Mouse (Mus musculus): Measurements from ENCODE around the gene Cdpf1. TPM values are rescaled to one million over a fixed set of nuclear protein-coding genes. Genes with fewer than 3 reads are reported as not detected.
A peak's percentile ranks its signal among the peaks of the same experiment; 100 is the strongest.

Gene Cdpf1
- 18.9 and 26.3 TPM in 2 replicates for polyA plus RNA-seq (2015; fragmentation: Nextera tagmentation; extraction: Ambion mirVana)

GRCm38 (mm10) chr15:85811535-85812277 is at the start of gene Cdpf1:
Cdpf1 (minus strand) TSS chr15:85811697.
- peak; percentile 94 for ATAC-seq
- peak within 1 kb of the TSS; percentile 86 for H3K9ac ChIP-seq (ENCODE audit: low read depth, low read length)
- peak within 1 kb of the TSS; percentile 93 for H3K27ac ChIP-seq (ENCODE audit: low read length)
- H3K36me3 ChIP-seq (ENCODE audit: control insufficient read depth, insufficient read depth, low read length) = no peaks in the 10 kb centered on the region
- peaks cover 9% of the 10 kb centered on the region for H3K4me1 ChIP-seq (ENCODE audit: control insufficient read depth, insufficient read depth, low read length)
- H3K4me3 ChIP-seq (ENCODE audit: low read depth, low read length) = peak within 1 kb of the TSS; percentile 80
- H3K9me3 ChIP-seq (replicated peaks; ENCODE audit: control insufficient read depth, low read length, poor library complexity, severe bottlenecking) = no peaks in the 10 kb centered on the region
- WGBS = 2% methylated on average over 32 of the region's 36 CpGs
- peak within 1 kb of the TSS; percentile 88 for H3K4me2 ChIP-seq (ENCODE audit: low read length)
- no peaks in the 10 kb centered on the region for H3K27me3 ChIP-seq (ENCODE audit: control insufficient read depth, insufficient read depth, low read depth, low read length)

DNA sequence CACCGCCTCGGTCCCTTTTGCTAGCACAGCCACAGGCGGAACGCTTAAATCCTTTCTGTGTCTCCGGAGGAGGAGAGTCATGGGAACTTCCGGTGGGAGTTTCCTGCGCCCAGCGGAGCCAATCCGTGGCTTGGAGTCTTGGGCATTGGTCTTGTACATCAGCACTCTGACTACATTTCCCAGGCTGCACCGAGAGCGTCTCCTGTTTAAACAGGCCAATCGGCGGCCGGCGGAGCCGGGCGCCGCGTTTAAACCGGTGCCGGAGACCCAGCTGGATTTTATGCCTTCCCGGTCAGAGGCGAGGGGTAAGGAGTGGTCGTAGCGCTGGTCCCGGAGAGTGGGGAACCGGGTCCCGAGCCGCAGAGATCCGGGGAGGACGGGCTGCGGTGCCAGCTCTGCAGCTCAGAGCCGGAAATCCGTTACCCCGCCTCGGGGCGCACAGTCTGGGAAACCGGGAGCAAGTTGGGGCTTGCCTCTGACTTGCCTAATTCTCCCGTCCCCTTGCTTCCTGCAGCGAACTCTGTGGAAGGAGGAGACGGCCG is 48.1 kb upstream of the Cdpf1 start, which contains the start of gene Gtse1:
Gene Gtse1, plus strand, starts transcription at position 256 of the 542 bp plus-strand sequence.
- Histone ChIP-seq H3K27ac (ENCODE audit: low read length) (peak within 1 kb of the TSS; percentile 85), H3K4me1 (ENCODE audit: control insufficient read depth, insufficient read depth, low read length) (peaks cover 14% of the 10 kb centered on the region), H3K9me3 (replicated peaks; ENCODE audit: control insufficient read depth, low read length, poor library complexity, severe bottlenecking) (no peaks in the 10 kb centered on the region), H3K9ac (ENCODE audit: low read depth, low read length) (peak within 1 kb of the TSS; percentile 72), H3K4me2 (ENCODE audit: low read length) (peak within 1 kb of the TSS; percentile 81), H3K27me3 (ENCODE audit: control insufficient read depth, insufficient read depth, low read depth, low read length) (no peaks in the 10 kb centered on the region), H3K4me3 (ENCODE audit: low read depth, low read length) (peak within 1 kb of the TSS; percentile 67), H3K36me3 (ENCODE audit: control insufficient read depth, insufficient read depth, low read length) (no peaks in the 10 kb centered on the region)
- ATAC-seq = peak; percentile 99
- WGBS = under 1% methylated on average over 42 of the region's 42 CpGs

- no peaks in the 10 kb centered on the region for H3K27me3 ChIP-seq (ENCODE audit: control insufficient read depth, insufficient read depth, low read depth, low read length)
- peak overlapping the region; percentile 85 for H3K27ac ChIP-seq (ENCODE audit: low read length)
- 9% methylated on average over 15 of the region's 15 CpGs for WGBS
- H3K4me1 ChIP-seq (ENCODE audit: control insufficient read depth, insufficient read depth, low read length) = peaks cover 14% of the 10 kb centered on the region
- H3K4me2 ChIP-seq (ENCODE audit: low read length) = peak overlapping the region; percentile 69
- H3K9me3 ChIP-seq (replicated peaks; ENCODE audit: control insufficient read depth, low read length, poor library complexity, severe bottlenecking) = no peaks in the 10 kb centered on the region
- peak overlapping the region; percentile 72 for H3K9ac ChIP-seq (ENCODE audit: low read depth, low read length)
- H3K36me3 ChIP-seq (ENCODE audit: control insufficient read depth, insufficient read depth, low read length) = no peaks in the 10 kb centered on the region
- peak overlapping the region; percentile 67 for H3K4me3 ChIP-seq (ENCODE audit: low read depth, low read length)
- peak; percentile 15; the same call in 1 of the 2 replicates for ATAC-seq
Observed at GRCm38 (mm10) chr15:85858980-85859489, 47.5 kb upstream of the Cdpf1 start.

GRCm38 (mm10) chr15:85851656-85852392 is 40.3 kb upstream of the Cdpf1 start:
- H3K9me3 ChIP-seq (replicated peaks; ENCODE audit: control insufficient read depth, low read length, poor library complexity, severe bottlenecking) = no peaks in the 10 kb centered on the region
- H3K27me3 ChIP-seq (ENCODE audit: control insufficient read depth, insufficient read depth, low read depth, low read length) = no peaks in the 10 kb centered on the region
- peaks cover 6% of the 10 kb centered on the region; the same call in 1 of the 2 replicates for H3K36me3 ChIP-seq (ENCODE audit: control insufficient read depth, insufficient read depth, low read length)
- no peak overlapping the region for H3K9ac ChIP-seq (ENCODE audit: low read depth, low read length)
- no peak overlapping the region for H3K4me2 ChIP-seq (ENCODE audit: low read length)
- H3K4me3 ChIP-seq (ENCODE audit: low read depth, low read length) = no peak overlapping the region
- H3K4me1 ChIP-seq (ENCODE audit: control insufficient read depth, insufficient read depth, low read length) = no peaks in the 10 kb centered on the region
- WGBS = 83% methylated on average over 12 of the region's 12 CpGs
- ATAC-seq = no peak
- H3K27ac ChIP-seq (ENCODE audit: low read length) = no peak overlapping the region

DNA sequence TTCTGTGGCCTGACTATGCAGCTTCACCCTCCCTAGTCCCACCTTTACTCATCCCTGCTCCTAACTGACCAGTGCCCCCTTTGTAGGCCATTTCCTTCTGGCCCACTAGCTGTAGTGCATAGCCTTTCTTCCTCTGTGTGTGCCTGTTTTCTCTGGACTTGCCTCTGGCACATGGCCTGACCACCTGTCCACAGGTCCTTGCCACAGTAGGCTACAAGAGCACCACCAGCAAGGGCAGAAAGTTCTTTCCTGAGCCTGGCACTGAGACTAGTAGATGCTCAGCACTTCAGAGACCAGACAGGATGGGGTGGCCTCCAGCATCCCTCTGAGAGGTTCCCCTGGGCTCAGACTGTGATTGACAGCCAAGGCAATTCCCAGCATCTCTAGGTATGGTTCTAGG is 33.6 kb upstream of the Cdpf1 start:
- no peak overlapping the region; the same call in 1 of the 2 replicates for H3K9ac ChIP-seq (ENCODE audit: low read depth, low read length)
- H3K36me3 ChIP-seq (ENCODE audit: control insufficient read depth, insufficient read depth, low read length) = peaks cover 2% of the 10 kb centered on the region; the same call in 1 of the 2 replicates
- no peaks in the 10 kb centered on the region for H3K27me3 ChIP-seq (ENCODE audit: control insufficient read depth, insufficient read depth, low read depth, low read length)
- H3K4me2 ChIP-seq (ENCODE audit: low read length) = no peak overlapping the region
- no peak overlapping the region for H3K27ac ChIP-seq (ENCODE audit: low read length)
- no peaks in the 10 kb centered on the region for H3K9me3 ChIP-seq (replicated peaks; ENCODE audit: control insufficient read depth, low read length, poor library complexity, severe bottlenecking)
- H3K4me3 ChIP-seq (ENCODE audit: low read depth, low read length) = no peak overlapping the region
- no peaks in the 10 kb centered on the region for H3K4me1 ChIP-seq (ENCODE audit: control insufficient read depth, insufficient read depth, low read length)
- no peak for ATAC-seq

GRCm38 (mm10) chr15:85841796-85842360 is 30.4 kb upstream of the Cdpf1 start:
- Histone ChIP-seq H3K9me3 (replicated peaks; ENCODE audit: control insufficient read depth, low read length, poor library complexity, severe bottlenecking) (no peaks in the 10 kb centered on the region), H3K4me2 (ENCODE audit: low read length) (no peak overlapping the region), H3K4me1 (ENCODE audit: control insufficient read depth, insufficient read depth, low read length) (no peaks in the 10 kb centered on the region), H3K27me3 (ENCODE audit: control insufficient read depth, insufficient read depth, low read depth, low read length) (no peaks in the 10 kb centered on the region), H3K9ac (ENCODE audit: low read depth, low read length) (no peak overlapping the region), H3K4me3 (ENCODE audit: low read depth, low read length) (no peak overlapping the region), H3K27ac (ENCODE audit: low read length) (no peak overlapping the region), H3K36me3 (ENCODE audit: control insufficient read depth, insufficient read depth, low read length) (no peaks in the 10 kb centered on the region)
- no peak for ATAC-seq
- 86% methylated on average over 5 of the region's 5 CpGs for WGBS

DNA sequence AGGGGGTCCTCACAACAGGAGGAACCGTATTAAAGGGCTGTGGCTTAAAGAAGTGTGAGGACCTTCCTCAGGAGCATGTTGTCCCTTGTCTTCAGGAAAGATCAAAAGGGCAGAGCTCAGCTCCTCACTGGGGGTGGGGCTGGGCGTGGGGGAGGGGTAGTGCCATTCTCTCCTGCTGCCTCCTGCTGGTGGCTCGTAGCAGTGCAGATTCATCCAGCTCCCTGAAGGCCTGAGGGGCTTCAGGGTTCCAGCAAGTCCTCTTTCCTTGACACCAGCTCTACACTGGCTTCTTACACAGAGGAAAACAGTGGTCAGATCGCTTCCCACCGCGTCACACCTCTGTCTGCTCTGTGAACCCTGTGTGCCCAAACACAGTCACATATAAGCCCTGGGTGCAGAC is 29.5 kb upstream of the Cdpf1 start:
- Histone ChIP-seq H3K4me3 (ENCODE audit: low read depth, low read length) (no peak overlapping the region), H3K4me1 (ENCODE audit: control insufficient read depth, insufficient read depth, low read length) (no peaks in the 10 kb centered on the region), H3K4me2 (ENCODE audit: low read length) (no peak overlapping the region), H3K36me3 (ENCODE audit: control insufficient read depth, insufficient read depth, low read length) (peaks cover 2% of the 10 kb centered on the region; the same call in 1 of the 2 replicates), H3K27me3 (ENCODE audit: control insufficient read depth, insufficient read depth, low read depth, low read length) (no peaks in the 10 kb centered on the region), H3K27ac (ENCODE audit: low read length) (no peak overlapping the region), H3K9me3 (replicated peaks; ENCODE audit: control insufficient read depth, low read length, poor library complexity, severe bottlenecking) (no peaks in the 10 kb centered on the region), H3K9ac (ENCODE audit: low read depth, low read length) (no peak overlapping the region)
- no peak for ATAC-seq
- 39% methylated on average over 6 of the region's 6 CpGs for WGBS

DNA sequence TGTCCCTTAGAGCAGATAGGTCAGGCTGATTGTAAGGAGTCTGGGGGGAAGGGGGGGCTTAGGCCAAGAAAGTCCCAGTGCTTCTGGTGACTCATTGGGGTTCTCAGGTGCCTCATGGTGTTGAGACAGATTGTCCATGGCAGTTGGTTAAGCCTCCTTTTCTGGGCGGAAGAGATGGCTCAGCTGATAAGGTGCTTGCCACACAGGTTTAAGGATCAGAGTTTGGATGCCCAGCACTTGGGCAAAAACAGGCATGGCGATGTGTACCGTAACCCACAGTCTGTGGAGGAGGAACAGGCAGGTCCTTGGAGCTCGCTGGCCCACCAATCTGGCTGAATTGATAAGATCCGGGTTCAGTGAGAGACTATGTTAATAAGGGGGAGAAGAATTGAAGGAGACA is 25.4 kb upstream of the Cdpf1 start:
- no peak overlapping the region for H3K27ac ChIP-seq (ENCODE audit: low read length)
- H3K27me3 ChIP-seq (ENCODE audit: control insufficient read depth, insufficient read depth, low read depth, low read length) = no peaks in the 10 kb centered on the region
- H3K9ac ChIP-seq (ENCODE audit: low read depth, low read length) = no peak overlapping the region
- H3K4me1 ChIP-seq (ENCODE audit: control insufficient read depth, insufficient read depth, low read length) = peaks cover 2% of the 10 kb centered on the region; the same call in 1 of the 2 replicates
- H3K4me2 ChIP-seq (ENCODE audit: low read length) = no peak overlapping the region
- ATAC-seq = no peak
- H3K9me3 ChIP-seq (replicated peaks; ENCODE audit: control insufficient read depth, low read length, poor library complexity, severe bottlenecking) = no peaks in the 10 kb centered on the region
- peaks cover 2% of the 10 kb centered on the region; the same call in 1 of the 2 replicates for H3K36me3 ChIP-seq (ENCODE audit: control insufficient read depth, insufficient read depth, low read length)
- 95% methylated on average over 5 of the region's 5 CpGs for WGBS
- no peak overlapping the region for H3K4me3 ChIP-seq (ENCODE audit: low read depth, low read length)

Measured in midbrain, embryonic 16.5 days (tissue).